Mouse (Mus musculus) neutrophil, adult 5-6 weeks (primary cell): Measurements from ENCODE around the gene Fam162b. TPM values are rescaled to one million over a fixed set of nuclear protein-coding genes. Genes with fewer than 3 reads are reported as not detected.
A peak's percentile ranks its signal among the peaks of the same experiment; 100 is the strongest.

Experiments
- ATAC-seq: fragments of 151-379, 151-347 bp; 2 replicates; pipeline ENCODE4 v1.8.0; 2017; ENCODE audit warnings: mild to moderate bottlenecking, moderate TSS enrichment; ENCODE audit not compliant: insufficient number of reproducible peaks, poor library complexity, low FRiP score, severe bottlenecking; ENCODE audit errors: extremely low read depth
- total RNA-seq: library from RNA; stranded (forward); fragments of 200-1000 nt; gene quantifications from 2 replicates; pipeline ENCODE4 v1.2.3, GENCODE M21; 2017

Fam162b gene
- not detected in 2 replicates for total RNA-seq

GRCm38 (mm10) chr10:51590139-51590574 is at the start of gene Fam162b:
TSS of gene Fam162b (minus strand) at chr10:51590517.
- ATAC-seq: no peak

- no peak for ATAC-seq
Measured at GRCm38 (mm10) chr10:51631411-51632136, 41.3 kb upstream of the Fam162b start, which contains the start of gene Gprc6a. TSS of gene Gprc6a (minus strand) at chr10:51631461.

- no peak for ATAC-seq
Measured at GRCm38 (mm10) chr10:51621193-51621592, 30.9 kb upstream of the Fam162b start.

- no peak for ATAC-seq
Measured at GRCm38 (mm10) chr10:51620126-51620525, 29.8 kb upstream of the Fam162b start.

- no peak for ATAC-seq
Measured at GRCm38 (mm10) chr10:51618538-51618937, 28.2 kb upstream of the Fam162b start.

GRCm38 (mm10) chr10:51614826-51615590 is 24.7 kb upstream of the Fam162b start:
- no peak for ATAC-seq

- no peak for ATAC-seq
Measured at GRCm38 (mm10) chr10:51613421-51613820, 23.1 kb upstream of the Fam162b start.

GRCm38 (mm10) chr10:51611969-51612682 is 21.8 kb upstream of the Fam162b start:
- no peak for ATAC-seq

- ATAC-seq: no peak
Measured at GRCm38 (mm10) chr10:51609741-51610425, 19.6 kb upstream of the Fam162b start.

GRCm38 (mm10) chr10:51596928-51597635 is 6.8 kb upstream of the Fam162b start:
- ATAC-seq: peak; percentile 96

- ATAC-seq: peak; percentile 56
Measured at GRCm38 (mm10) chr10:51595001-51595931, 4.9 kb upstream of the Fam162b start.

- no peak for ATAC-seq
Measured at GRCm38 (mm10) chr10:51591574-51591973, 1.3 kb upstream of the Fam162b start.

- no peak for ATAC-seq
Measured at GRCm38 (mm10) chr10:51584919-51585318, 5.4 kb downstream of the Fam162b start.

- no peak for ATAC-seq
Measured at GRCm38 (mm10) chr10:51584378-51584777, 5.9 kb downstream of the Fam162b start.

GRCm38 (mm10) chr10:51571225-51571996 is 18.9 kb downstream of the Fam162b start:
- ATAC-seq: peak; percentile 97

GRCm38 (mm10) chr10:51556005-51556404 is 34.3 kb downstream of the Fam162b start:
- ATAC-seq: no peak
